Mouse (Mus musculus) embryonic stem cell, embryonic (primary cell): ENCODE measurements around the gene Fancg.

Experiments used
- CTCF ChIA-PET, 4 experiments: fragments of 300-600 bp in 2 of 4; fragments of 350-600 bp in 2 of 4; sonication (Branson Sonifier 250); formaldehyde crosslinking; loops; one replicate each; lab custom pipeline; 2022; ENCODE audit warnings: inconsistent platforms in 2 of 4; lab: Charles Lee
- POLR2A ChIA-PET, 4 experiments: fragments of 300-600 bp in 2 of 4; fragments of 350-600 bp in 2 of 4; sonication (Branson Sonifier 250); formaldehyde crosslinking; loops; one replicate each; lab custom pipeline; 2022; ENCODE audit warnings: antibody characterized with exemption in 4 of 4, inconsistent platforms in 1 of 4; lab: Charles Lee

Gene Fancg

GRCm38 (mm10) chr4:42953435-42954094, 56.7 kb downstream of the Fancg start:
- ChIA-PET POLR2A (interaction anchor here in 2 of 4 experiments (0.6 to 2.2 kb wide), 4 partner anchors 8 to 1830 kb away, joined by 3 to 9 read pairs (median 4); partner anchors contain the start of gene Vcp (in 1 of the 2)), CTCF (interaction anchor here (0.5 to 2.8 kb wide), 34 partner anchors 8 to 1260 kb away, joined by 3 to 28 read pairs (median 4); partner anchors contain the start of gene Phf24 (in 2 of the 4))

GRCm38 (mm10) chr4:42952563-42952962, 57.7 kb downstream of the Fancg start:
- ChIA-PET CTCF (no interaction called here), POLR2A (interaction anchor here in 1 of 4 experiments (0.6 kb wide), 1 partner anchor 12 kb away, joined by 5 read pairs; no protein-coding TSS in a partner anchor)
